Mouse (Mus musculus) urinary bladder, postnatal 36 days (tissue): ENCODE measurements at regions not wholly inside any gene's neighbourhood (a gene's known extent, or its start where the extent isn't known, plus 50 kb on each side); places are given as distances from the start of the nearest gene placed in this dataset.
A peak's percentile ranks its signal among the peaks of the same experiment; 100 is the strongest.

Experiments
- DNase-seq, 2 experiments: peaks; one replicate each; pipeline ENCODE4 v3.0.0; 2022; ENCODE audit warnings: low spot score in 2 of 2, mixed read lengths in 1 of 2

GRCm38 (mm10) chr9:61509591-61510191, 137.5 kb downstream of the Tle3 start:
- DNase-seq, result no peak

- peak in 1 of 2 experiments; percentile 6 for DNase-seq
Observed at GRCm38 (mm10) chr9:61509091-61509490, 136.9 kb downstream of the Tle3 start.

- no peak for DNase-seq
Observed at GRCm38 (mm10) chr9:61500851-61501250, 128.7 kb downstream of the Tle3 start.

GRCm38 (mm10) chr9:61492896-61493295, 120.7 kb downstream of the Tle3 start:
- no peak for DNase-seq

- DNase-seq, result peak; percentile 53 to 67
Observed at GRCm38 (mm10) chr9:61491131-61491712, 119.1 kb downstream of the Tle3 start.

GRCm38 (mm10) chr9:61489983-61490382, 117.8 kb downstream of the Tle3 start:
- DNase-seq, result no peak

GRCm38 (mm10) chr9:61489147-61489546, 117.0 kb downstream of the Tle3 start:
- no peak for DNase-seq

GRCm38 (mm10) chr9:61487824-61488223, 115.7 kb downstream of the Tle3 start:
- DNase-seq, result no peak

- no peak for DNase-seq
Observed at GRCm38 (mm10) chr9:61487146-61487545, 115.0 kb downstream of the Tle3 start.

GRCm38 (mm10) chr9:61484391-61484790, 112.2 kb downstream of the Tle3 start:
- no peak for DNase-seq

GRCm38 (mm10) chr9:61479626-61480025, 107.5 kb downstream of the Tle3 start:
- DNase-seq, result no peak

- DNase-seq, result no peak
Observed at GRCm38 (mm10) chr9:61478862-61479261, 106.7 kb downstream of the Tle3 start.

- DNase-seq, result no peak
Observed at GRCm38 (mm10) chr9:61476351-61476750, 104.2 kb downstream of the Tle3 start.

- no peak for DNase-seq
Observed at GRCm38 (mm10) chr9:61470815-61471505, 98.8 kb downstream of the Tle3 start.

- no peak for DNase-seq
Observed at GRCm38 (mm10) chr9:61468897-61469509, 96.8 kb downstream of the Tle3 start.

GRCm38 (mm10) chr9:61468368-61468848, 96.2 kb downstream of the Tle3 start:
- no peak for DNase-seq
